Mouse (Mus musculus) retina, postnatal 1 day (tissue): ENCODE measurements at regions not wholly inside any gene's neighbourhood (a gene's known extent, or its start where the extent isn't known, plus 50 kb on each side); places are given as distances from the start of the nearest gene placed in this dataset.

Experiments used
- DNase-seq: peaks from one replicate; pipeline ENCODE4 v3.0.0-alpha.2; 2012

DNA sequence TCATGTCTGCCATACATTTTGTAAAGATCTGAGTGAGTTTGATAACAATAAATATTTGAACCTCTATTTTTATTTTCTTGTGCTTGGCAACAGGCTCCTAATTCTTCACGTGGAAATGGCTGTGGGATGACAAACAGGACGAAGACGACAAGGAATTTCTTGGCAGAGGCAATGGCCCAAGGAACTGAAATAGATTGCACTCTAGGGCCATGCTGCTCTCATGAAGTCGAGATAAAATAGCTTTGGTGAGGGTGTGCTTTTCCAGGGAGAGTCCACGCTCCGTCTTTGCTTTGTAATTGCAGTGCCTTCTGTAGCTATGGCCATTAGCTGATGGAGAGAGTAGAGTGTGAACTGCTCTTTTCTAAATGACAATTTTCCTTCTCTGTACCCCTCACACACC lies 50.9 kb upstream of the 1810046K07Rik start:
- DNase-seq, result no peak

DNA sequence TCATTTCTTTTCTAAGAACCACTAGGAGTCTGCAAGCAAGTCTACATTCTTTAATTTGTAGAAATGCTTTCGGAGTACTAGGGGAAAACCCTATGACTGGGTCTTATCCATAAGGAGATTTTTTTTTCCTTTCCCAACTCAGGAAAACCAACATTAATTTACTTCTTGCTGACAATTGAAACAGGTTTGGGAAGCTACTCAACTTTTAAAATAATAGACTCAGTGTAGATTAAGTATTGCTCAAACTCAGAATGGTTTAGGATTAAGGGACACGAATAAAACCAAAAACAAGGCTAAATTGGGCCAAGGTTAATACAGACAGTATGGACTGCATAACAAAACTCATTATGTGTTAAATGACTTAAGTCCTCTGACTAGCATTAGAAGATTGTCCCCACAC lies 65.2 kb upstream of the 1810046K07Rik start:
- no peak for DNase-seq

DNA sequence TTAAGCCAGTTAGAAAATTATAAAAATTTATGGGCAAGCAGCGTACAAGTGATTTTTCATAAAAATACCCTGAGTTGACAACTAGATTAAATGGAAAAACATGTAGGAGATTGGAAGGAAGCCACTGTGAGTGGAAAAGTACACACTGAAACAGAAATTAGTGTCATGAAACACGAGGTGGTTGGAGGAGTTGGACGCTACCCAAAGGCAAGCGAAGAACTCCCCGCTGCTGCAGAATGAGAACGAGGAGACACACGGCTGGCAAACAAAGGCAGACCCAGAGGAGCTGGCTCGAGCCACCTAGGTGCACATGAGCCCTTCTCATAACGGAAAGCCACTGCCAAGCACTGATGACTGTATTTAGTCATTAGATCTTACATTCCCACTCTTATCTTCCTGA lies 65.7 kb upstream of the 1810046K07Rik start:
- DNase-seq, result peak; percentile 24

DNA sequence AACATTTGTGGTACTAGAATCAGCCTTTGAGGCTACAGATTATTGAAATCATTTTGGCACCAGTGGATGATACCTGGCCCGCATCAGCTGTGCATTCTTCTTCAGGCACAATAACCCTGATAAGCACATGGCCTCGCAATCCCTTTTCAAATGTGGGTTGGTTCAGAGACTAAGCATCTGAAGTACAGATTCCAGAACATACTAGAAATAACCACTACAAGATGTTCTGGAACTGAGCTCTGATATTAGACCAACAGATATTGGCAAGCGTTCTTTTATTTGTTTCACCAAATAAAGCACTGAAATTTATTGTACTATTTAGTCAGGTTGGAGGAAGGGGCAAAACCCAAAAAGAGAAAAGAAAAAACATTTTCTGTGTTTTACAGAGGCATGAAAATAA lies 68.1 kb upstream of the 1810046K07Rik start:
- no peak for DNase-seq

DNA sequence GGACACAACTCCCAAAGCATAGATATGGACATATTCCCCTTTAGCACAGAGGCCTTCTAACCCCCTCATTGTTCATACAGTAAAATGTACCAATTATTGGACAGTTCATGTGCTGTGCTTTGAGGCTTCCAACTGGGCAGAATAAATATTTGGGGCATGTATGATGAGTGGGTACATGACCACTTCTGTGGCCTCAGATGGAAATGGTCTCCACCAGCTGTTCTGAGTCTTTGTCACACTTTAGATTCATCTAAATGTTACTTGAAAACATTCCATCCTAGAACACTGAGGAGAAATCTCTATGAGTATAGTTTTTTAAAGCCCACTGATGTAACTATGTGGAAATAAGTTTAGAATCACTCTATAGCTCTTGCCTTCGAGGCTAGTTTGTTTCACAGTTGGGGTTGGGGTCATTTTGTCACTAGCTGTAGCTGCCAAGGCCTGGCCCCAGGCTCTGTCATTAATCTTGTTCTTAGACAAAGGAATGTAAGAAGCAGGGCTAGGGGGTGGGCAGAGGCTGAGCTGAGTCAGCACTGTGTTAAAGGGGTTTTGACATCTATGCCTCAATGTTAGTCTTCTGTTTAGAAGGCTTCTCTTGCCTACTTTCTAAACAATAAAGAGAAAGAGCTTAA lies 69.0 kb upstream of the 1810046K07Rik start:
- no peak for DNase-seq

DNA sequence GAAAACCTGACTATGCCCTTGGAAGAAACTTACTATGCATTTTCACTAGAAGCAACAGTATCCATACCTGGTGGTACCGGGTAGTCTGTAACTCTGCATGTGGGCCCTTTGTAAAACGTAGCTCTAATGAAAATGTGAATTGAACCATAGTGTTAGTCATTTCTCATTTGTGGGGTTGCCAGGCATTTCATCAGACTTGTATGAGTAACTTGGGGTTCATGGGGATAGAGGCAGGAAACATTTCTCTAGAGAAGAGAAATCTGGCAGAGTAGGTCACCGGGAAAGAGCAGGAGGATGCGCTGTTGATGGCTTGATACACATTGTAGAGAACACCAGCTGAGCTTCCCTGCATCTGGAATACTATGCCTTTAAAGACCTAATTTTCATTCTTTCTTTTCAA lies 70.2 kb upstream of the 1810046K07Rik start:
- no peak for DNase-seq

DNA sequence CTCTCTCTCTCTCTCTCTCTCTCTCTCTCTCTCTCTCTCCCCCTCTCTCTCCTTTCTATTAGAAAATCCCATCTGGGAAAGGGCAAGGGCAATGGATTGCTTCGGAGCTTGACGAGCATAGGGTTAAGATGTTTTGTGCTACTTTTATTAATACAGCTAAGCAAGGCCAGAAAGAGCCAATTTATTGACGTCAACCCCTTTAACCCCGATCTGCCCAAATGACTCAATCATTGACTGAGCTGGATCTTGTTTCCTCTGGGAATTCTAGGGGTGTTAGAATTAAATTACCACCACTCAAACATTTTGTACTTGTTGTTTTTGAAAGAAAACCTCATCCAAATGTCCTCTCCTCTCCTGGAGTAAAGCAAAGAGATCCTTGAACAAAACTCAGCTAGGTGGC lies 70.6 kb upstream of the 1810046K07Rik start:
- DNase-seq, result no peak

DNA sequence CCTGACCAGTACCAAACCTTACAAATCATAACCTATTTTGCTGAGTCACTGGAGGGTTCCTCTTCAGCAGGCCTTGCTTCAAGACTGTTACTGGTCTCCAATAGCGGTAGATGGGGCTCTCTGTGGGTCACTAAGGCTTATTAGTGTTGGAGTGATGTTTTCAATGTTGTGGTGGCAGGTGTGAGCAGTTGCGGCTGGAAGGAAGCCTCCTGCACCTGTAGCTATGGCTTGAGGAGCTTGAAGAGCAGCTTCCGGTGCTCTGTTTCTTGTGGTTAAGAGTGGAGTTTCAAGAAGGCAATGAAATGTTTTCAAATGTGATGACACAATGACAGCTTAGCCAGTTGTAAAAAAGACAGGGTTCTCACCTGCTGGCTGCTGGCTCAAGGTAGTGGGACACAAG lies 73.1 kb upstream of the 1810046K07Rik start:
- DNase-seq, result no peak

DNA sequence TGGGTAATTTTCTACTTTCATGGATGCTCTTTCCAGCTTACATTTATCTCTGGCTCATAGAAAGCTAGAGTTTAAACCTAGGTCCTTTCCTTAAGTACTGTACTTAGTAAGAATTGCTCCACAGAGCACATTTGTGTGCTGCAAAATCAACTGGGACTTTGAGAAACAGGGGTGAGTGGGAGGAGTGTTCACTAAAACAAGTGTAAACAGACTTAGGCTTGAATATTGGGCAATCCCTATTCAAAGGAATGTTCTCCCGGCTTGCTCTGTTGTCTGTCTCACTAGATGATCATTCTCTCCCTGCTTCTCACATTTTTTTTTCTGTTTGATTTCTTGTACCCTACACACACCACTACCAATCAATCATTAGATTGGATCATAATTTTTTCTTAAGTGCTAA lies 79.3 kb upstream of the 1810046K07Rik start:
- no peak for DNase-seq

DNA sequence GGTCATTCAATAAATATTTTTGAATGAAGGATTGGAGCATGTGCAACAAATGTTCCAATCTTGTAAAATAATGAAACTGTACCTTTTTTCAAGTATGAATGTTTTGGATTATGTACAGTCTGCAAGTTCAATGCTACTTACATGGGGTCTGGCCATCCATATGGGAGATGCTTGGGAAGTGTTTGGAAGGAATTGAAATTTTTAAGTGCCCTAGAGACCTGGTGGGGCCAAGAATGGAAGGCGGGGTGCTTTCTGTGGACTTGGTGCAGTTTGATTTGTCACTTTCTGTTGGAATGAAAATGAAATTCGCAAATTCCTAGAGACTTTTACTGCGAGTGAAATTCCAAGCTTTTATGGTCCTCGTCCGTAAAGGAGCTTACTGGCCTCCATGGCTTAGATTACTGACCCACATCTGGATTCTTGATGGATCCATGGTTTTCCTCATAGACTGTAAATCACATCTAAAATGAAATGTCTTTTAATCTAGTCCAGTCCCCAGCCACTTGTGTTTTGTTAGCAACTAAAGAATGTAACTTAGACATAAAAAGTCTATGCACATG lies 90.3 kb upstream of the 1810046K07Rik start:
- no peak for DNase-seq

DNA sequence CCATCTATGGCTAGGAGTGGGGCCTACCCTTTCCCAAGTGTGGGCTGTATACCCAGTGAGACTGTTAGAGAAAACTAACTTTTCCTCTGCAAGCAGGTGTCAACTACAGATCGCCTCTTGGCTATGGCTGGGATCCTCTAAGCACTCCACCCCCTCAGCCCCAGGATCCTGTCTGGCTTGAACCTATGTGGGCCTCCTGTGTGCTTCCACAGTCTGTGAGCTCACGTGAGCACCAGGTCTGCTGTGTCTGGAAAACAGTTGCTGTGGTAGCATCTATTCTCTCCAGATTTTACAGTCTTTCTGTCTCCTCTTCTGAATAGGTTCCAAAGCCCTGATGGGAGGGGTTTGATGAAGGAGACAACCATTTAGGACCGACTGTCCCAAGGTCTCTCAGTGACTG lies 93.8 kb upstream of the 1810046K07Rik start:
- no peak for DNase-seq

DNA sequence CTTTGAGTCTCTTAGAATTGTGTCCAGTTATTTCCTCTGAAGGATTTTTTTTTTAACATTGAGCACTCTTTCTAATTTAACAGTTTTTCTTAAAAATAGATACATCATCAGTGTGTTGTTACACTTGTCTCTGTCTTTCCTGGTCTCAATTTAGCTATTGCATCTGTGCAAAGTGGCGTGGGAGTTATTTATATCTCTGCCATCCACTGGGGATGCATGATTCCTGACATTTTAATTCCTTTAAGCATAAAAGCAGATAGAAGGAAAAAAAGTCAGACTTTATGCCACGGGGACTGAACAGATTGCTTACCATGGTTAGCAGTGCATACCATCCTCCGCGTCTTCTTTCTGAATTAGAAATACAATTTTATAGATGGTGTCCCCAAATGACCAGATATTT lies 94.6 kb upstream of the 1810046K07Rik start:
- DNase-seq, result no peak

DNA sequence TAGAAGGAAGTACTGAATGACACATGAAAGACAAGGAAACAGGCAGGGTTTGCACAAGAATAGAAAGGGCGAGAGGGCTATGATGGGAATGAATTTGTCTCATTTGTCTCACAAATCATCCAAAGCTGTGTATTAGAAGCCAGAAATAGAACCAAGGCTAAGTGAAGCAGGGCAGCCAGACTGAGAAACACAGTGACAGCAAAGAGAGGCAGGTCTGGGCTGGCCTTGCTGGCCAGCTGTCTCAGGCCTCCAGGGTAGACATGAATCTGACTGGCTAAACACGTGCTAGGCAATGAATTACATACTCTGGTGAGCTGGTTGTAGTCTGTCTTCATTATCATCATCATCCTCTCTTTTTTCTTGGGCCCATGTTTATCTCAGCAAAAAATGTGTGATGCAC lies 101.7 kb upstream of the 1810046K07Rik start:
- DNase-seq, result no peak

DNA sequence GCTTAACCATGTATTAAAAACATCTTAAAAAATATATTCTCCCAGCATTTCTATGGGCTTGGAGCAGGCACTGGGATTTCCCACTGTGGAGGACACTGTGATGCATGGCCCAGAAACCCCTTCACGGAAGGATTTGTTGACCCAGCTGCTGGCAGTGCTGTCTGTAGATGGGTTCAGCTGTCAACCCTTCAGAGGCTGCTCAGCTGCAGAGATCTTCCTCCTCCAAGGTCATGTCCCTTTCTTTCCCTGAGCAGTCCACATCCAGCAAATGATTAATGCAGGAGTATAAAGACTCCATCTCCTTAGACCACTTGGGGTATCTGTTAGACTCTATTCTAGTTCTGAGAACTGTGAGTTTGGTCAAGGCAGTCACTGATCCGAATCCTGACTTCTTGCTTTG lies 108.4 kb upstream of the 1810046K07Rik start:
- DNase-seq, result no peak

DNA sequence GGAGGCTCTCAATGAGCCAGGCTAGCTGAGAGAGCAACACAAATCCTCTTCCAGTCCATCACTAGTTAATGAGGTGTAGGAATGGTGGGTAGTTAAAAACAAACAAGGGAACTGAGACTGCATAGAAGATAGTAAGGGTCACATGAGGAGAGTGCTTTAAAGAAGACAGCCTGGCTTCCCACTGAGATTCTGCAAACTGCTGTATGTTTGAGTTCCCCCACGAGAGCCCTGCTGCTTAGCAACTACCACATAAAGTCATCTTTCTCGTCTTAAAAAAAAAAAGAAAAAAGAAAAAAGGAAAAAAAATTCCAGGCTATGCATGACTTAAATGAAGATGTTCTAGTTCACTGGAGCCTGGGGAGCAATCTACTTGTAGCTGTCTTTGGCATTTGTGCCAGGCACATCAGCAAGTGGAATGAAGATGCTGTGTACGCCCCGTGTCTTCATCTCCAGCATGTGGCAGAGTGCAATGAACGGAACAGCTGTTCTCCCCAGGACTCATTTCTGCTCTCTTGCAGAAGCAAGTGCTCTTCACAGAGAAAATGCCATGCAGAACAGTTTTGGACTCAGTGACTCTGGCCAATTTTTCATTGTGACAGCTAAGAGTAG lies 113.2 kb upstream of the 1810046K07Rik start:
- DNase-seq, result peak; percentile 54

DNA sequence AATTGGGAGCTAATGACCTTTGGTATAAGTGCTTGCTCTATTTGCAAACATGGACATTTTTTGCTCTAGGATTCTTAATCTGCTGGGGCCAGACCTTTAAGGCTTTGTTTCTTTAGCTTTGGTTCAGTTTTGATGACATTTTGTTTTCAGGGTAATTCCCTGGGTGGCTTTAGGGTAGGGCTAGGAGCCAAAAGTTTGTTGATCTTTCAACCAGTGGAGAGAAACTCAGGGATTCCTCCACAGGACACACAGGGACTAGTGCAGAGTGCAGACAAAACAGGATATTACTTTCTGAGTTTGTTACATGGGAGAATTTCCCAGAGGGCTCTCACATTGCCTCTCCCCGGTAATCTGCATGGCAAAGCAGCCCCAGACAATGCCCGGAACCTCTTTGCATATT lies 127.0 kb upstream of the 1810046K07Rik start:
- no peak for DNase-seq

DNA sequence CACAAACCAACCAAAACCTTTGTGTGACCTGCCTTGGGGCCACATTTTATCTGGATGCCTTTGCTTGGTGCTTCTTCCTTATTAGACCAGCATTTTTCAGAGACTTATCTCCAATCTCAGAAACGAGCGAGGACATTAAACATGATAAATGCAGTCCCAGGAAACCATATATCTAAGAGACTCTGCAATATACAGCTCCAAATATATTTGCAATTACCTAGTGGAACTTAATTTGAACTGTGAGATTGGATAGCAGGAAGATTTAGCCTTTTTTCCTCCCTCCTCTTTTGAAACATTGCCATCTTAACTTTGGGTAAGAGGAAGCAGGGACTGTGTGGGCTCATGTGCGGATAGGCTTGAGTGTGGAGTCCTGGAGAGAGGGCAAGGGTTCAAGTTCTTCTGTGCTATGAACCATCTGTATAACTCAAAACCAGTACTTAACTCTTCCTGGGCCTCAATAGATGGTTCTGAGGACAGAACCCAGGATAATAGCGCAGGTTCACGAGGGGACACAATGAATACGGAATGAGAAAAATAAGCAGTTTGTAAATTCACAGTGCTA lies 133.8 kb upstream of the 1810046K07Rik start:
- DNase-seq, result no peak

DNA sequence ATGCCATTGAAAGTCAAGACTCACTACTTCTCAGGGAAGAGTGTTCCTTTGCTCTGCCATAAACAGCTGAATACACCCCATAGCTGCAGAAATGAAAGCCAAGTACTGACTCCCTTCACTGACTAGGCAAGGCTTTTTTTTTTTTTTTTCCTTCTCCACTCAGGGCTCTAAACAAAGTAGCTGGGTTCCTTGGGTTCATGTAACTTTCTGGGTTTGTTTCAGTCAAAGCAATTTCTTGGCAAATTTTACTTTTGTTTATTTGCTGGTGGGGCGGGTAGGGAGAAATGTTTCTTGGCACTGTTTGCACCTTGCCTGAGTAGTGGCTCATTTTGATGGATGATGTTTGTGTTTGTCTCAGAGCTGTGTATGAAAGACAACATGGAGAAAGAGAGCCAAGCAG lies 141.3 kb upstream of the 1810046K07Rik start:
- no peak for DNase-seq

DNA sequence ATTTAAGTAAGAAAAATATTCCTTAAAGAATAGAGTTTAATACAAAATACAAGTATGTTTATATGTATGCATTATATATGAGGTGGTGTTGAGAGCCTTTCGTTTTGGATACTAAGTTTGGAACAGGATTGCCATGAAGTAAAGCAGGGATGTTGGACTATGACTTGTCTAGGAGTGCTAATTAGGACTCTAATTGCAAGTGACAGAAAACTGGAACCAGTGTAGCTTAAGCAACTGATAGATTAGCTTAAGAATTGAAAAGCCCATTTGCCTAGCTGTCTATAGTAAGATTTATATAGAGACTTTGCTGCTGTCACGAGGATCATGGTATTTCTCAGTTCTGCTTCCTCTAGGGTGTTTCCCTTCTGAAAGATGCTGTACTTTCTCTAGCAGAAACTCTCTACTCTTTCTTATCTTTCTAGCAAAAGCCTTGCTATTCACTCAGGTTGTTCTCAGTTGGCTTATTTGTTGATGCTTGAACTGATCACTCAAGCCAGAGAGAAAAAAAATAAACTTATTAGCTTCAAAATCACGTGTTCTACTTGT lies 147.9 kb upstream of the 1810046K07Rik start:
- DNase-seq, result peak; percentile 59

DNA sequence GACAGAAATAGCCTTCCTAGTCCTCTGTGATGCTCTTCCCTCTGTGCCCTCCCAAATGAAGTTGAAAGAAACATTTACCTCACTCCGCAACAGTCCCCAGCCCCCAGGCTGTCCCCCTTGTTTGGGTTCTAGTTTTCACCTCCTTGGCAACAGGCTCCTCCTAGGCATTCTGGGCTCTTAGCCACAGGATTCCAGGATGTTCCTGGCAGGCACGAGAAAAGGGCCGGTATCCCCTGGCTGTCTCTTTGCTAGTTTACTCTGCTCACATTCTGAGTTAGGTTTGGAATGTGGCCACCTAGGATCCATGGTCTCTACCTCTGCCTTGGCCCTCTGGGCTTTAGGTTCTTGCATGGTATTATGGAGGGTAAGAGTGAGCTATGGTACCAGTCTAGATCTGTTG lies 159.1 kb upstream of the 1810046K07Rik start:
- no peak for DNase-seq

DNA sequence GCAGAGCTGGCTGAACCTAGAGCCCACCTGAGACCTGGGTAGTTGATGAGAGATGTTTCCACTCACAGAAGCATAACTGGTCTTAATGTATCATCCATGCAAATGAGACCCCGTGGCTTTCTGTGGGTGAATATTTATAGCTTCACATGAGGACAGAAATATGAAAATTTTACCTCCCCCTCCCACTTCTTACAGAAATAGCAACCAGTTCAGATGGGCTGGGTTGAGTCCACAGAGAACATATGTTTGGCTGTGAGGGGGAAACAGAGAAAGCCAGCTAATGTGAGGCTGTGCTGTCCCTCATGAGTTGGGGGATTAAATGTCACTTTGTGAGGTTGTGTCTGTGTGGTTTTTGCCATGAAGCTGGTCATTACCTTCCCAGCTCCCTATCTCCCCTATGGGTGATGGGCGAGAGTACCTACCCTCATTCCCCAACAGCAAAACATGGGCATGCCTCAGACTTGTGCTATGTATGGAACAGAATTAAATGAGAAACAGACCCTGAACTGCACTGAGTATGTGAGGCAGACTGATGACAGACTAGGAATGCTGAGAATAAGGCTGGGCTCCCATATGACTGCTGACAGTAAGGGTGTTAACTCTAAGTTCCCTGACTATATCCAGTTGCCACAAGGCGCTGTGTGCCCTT lies 178.7 kb upstream of the 1810046K07Rik start:
- DNase-seq, result no peak

DNA sequence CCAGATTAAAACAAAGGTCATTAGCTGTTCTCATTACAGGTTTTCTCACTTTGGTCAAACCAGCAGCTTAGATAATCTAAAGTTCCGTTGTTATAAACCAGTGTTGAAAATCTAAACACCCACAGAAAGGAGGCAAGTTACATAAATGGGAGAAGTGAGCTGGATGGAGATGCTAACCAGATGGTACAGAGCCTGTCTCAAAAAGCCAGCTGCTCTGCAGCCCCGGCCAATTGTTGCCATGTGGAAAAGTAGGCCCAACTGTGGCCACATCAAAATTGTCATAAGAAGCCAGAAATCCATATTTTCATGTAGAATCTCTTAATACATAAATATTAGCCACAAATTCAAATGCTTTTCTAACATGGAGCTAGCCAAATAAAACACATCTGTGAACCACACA lies 188.9 kb upstream of the 1810046K07Rik start:
- DNase-seq, result no peak

DNA sequence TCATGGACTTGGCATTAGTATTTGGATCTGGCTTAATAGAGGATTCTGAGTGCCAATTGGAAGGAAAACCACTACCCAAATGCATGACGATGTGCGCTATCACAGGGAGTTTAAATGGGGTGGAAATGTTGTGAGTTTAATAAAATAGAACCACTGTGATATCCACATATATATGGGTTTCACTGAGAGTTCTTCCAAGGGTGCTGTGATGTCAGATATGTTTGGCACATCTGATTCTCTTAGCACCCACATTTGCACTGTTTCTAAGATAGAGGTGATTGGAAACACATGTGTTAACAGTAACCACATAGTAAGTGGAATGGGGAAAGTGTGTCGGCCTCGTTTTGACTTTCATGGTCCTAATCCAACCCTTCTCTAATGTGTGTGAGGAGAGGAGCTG lies 189.7 kb upstream of the 1810046K07Rik start:
- no peak for DNase-seq

DNA sequence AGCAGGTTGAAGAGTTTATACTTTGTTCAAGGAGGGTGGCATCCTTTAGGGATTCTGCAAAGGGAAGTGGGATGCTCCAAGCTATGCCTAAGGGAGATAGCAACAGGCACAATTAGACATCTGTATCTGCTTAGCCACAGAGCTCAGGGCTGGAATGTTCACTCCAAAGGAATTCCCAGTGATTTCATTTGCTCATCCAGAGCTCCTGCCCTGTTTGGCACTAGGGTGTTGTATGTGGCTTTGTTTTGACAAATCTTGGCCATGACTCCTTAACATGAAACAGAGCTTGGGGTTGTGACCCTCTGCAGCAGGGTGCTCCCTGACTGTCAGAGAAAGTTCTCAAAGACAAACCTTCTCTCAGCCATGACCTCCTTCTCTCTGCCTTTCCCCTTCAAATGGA lies 194.8 kb upstream of the 1810046K07Rik start:
- no peak for DNase-seq
